Mouse (Mus musculus): ENCODE data around the gene Ccdc85c.

Gene Ccdc85c

GRCm38 (mm10) chr12:108274661-108275507 is at the start of gene Ccdc85c:
TSS of gene Ccdc85c (minus strand) at chr12:108275425.
- no peak for DNase-seq (ENCODE audit: low spot score)

DNA sequence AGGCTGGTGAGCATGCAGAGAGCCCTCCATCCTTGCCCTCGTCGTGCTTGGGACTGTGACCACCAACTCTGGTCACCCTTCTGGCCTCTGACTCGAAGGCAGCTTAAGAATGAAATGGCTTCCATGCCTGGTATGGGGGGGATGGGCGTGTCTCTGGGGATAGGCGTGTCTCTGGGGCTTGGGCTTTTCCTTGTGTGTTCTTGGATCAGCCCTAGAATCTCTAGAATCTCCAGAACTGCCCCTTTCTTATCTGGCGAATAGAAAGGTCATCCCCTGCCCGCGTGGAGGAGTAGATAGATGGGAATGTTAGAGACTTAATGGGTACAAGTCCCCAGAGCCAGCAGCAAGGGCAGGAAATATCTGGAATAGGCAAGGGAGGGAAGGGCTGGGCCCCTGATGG is 44.9 kb upstream of the Ccdc85c start:
- DNase-seq (ENCODE audit: low spot score): no peak

DNA sequence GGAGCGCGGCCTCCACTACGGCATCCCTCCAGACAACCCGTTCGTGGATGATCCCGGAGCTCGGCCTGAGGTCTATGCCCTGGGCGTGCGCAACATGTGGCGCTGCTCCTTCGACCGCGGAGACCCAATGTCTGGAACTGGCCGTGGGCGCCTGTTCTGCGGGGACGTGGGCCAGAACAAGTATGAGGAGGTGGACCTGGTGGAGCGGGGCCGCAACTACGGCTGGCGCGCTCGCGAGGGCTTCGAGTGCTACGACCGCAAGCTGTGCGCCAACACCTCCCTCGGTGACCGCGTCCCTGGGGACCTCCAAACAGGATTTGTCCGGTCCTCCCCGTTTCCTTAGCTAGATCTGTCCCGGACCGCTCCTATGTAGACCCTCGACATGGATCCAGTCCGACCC is 43.3 kb upstream of the Ccdc85c start:
- DNase-seq (ENCODE audit: low spot score): no peak

DNA sequence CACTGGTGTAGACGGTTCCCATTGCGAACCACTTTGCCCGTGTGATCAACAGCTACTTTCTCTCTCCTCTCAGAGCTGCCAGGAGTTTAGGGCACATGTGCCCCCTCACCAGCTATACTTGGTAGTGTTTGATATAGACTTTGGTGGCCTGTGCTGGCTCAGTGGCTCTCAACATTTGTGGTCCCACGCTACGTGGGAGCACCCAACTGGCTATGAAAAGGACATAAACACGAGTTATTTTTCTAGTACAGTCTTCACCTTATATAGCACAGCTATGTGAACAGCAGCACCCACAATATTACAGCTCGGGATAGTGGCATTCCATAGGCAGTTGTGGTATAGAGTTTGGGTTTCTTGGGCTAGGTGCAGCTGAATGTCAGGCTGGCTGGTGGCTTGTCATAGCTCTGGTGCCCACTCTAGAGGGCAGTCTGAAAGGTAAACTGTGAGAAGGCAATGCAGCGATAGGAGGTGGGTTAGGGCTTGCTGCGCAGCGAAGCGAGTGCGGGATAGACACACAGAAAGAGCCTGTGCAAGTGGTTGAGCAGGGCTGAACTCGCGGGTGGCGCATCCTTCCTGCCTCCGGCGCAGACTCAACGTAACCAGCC is 42.7 kb upstream of the Ccdc85c start:
- DNase-seq (ENCODE audit: low spot score): no peak

- no peak for DNase-seq (ENCODE audit: low spot score)
Observed at GRCm38 (mm10) chr12:108317201-108317738, 42.0 kb upstream of the Ccdc85c start.

DNA sequence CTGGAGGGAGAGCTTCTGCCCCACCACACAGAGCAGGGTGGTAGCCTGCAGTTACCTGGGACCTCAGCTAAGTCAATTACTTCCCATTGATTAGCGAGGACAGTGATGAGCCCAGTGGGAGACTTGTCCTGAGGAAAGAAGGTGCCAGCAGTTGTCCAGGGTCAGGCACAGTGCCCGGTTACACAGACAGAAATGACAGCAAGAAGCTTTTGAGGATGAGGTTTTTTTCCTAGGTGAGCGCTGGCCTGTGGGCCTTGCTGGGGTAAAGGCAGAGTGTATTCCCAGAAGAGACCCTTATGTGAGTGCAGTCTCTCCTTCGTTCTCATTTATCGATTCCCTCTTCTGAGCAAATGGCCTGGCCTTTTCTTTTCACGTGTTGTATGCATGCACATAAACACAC is 41.4 kb upstream of the Ccdc85c start:
- DNase-seq (ENCODE audit: low spot score): no peak

- DNase-seq (ENCODE audit: low spot score): no peak
Observed at GRCm38 (mm10) chr12:108315818-108316217, 40.6 kb upstream of the Ccdc85c start.

- DNase-seq (ENCODE audit: low spot score): no peak
Observed at GRCm38 (mm10) chr12:108313244-108313772, 38.1 kb upstream of the Ccdc85c start.

GRCm38 (mm10) chr12:108312432-108312851 is 37.2 kb upstream of the Ccdc85c start:
- DNase-seq (ENCODE audit: low spot score): no peak

DNA sequence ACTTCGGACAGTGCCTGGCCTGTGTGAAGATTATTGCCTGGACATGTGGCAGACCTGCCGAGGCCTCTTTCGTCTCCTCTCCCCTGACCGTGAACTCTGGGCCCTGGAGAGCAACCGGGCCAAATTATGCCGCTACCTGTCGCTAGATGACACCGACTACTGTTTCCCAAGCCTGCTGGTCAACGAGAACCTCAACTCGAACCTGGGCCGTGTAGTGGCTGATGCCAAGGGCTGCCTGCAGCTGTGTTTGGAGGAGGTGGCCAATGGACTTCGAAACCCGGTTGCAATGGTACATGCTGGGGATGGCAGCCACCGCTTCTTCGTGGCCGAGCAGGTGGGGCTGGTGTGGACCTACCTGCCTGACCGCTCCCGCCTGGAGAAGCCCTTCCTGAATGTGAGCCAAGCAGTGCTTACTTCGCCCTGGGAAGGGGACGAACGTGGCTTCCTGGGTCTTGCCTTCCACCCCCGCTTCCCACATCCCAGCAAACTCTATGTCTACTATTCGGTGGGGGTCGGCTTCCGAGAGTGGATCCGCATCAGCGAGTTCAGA is 36.6 kb upstream of the Ccdc85c start:
- DNase-seq (ENCODE audit: low spot score): no peak

DNA sequence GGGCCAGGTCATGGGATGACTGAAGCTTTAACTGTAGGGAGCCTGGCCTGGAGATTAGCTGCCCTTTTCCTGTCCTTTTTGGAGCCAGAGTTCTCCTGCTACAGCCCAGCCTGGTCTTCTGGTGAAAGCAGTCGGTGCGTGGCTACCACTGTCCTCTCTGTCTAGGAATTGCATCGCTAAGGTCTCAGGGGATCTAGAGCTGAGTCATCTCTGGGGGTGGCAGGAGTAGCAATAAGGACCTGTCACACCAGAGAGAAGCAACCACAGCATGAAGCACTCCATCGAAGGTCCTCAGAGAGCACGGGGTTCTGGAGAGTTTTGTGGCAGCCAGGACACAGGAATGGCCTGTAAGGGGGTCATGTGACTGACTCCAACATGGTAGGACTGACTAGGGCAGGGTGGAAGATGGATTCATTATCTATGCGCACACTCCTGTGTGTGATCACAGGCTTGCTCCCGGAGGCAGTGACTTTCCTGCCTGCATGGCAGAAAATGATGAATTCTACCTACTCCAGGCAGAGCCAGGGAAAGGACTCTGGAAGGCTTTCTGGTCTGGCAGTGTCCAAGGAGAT is 35.3 kb upstream of the Ccdc85c start:
- no peak for DNase-seq (ENCODE audit: low spot score)

DNA sequence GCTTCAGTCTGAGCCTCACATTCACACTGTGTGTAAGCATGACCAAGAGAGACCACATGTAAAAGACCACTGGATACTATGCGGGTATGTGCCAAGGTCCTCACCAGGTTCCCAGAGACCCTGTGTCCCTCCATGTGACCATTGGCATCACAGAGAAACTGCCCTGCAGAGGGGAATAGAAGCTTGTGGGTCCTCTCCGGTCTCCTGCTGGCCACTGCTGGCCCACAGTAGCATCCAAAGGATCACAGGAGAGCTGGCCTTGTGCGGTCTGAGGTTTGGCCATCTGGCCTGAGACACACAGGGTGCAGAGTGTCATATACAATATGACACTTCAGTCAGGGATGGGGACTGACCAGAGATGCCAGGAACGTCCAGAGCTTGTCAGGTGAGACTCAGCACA is 34.8 kb upstream of the Ccdc85c start:
- DNase-seq (ENCODE audit: low spot score): no peak

DNA sequence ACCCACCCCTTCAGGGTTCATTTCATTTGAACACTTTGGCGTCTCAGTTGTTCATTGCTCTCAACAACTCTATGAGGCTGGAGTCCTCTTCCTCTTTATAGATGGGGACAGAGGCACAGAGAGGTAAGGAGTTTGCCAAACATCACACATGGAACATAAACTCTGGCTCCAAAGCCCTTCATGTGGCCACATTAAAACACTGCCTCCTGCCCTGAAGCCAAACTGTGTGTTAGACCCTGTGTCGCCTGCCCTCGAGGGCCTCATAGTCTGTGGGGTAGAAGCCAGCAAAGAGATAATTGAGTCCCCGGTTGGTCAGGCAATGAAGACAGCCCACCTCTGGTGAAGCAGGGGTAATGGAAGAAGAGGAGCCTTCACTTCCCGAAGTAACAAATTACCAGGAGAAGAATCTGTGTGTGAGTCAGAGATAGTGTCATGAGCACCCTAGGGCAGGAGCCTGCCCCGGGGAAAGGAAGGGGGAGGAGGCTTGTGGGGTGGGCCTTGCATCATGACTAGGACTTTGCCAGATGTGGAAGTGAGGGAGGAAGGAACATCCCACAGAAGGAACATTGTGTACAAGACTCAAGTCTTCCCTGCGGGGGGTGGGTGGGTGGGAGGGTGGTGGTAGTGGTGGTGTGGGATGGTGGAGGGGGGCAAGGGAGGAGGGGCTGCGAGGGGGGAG is 34.0 kb upstream of the Ccdc85c start:
- no peak for DNase-seq (ENCODE audit: low spot score)

GRCm38 (mm10) chr12:108308363-108308856 is 33.2 kb upstream of the Ccdc85c start:
- no peak for DNase-seq (ENCODE audit: low spot score)

- no peak for DNase-seq (ENCODE audit: low spot score)
Observed at GRCm38 (mm10) chr12:108307553-108307952, 32.3 kb upstream of the Ccdc85c start.

- DNase-seq (ENCODE audit: low spot score): no peak
Observed at GRCm38 (mm10) chr12:108305812-108306794, 30.9 kb upstream of the Ccdc85c start, which contains the start of gene Hhipl1. TSS of gene Hhipl1 (plus strand) at chr12:108306270.

- DNase-seq (ENCODE audit: low spot score): no peak
Observed at GRCm38 (mm10) chr12:108305172-108305571, 29.9 kb upstream of the Ccdc85c start.

- no peak for DNase-seq (ENCODE audit: low spot score)
Observed at GRCm38 (mm10) chr12:108303778-108304365, 28.6 kb upstream of the Ccdc85c start.

DNA sequence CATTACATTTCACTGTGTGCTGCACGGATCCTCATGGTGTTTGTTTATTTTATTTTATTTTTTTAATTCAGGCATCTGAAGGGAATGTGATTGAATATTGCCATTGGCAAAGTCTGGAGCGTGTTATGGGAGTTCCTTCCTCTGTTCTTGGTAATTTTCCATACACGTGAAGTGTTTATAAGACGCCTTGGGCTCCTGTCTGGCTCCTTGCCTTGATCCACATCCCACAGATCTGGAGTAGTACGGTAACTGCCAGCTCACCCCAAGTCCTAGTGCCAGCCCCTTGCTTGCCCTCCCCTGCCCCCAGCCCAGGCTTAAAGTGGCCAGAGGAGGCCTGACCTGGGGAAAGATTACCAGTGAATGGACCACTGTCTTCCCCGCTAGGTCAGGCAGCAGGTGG is 25.8 kb upstream of the Ccdc85c start:
- DNase-seq (ENCODE audit: low spot score): no peak

GRCm38 (mm10) chr12:108297033-108297432 is 21.8 kb upstream of the Ccdc85c start:
- no peak for DNase-seq (ENCODE audit: low spot score)

Measured in spleen, adult 12 weeks (tissue).